Mouse (Mus musculus) kidney, embryonic 14.5 days (tissue): ENCODE results near the gene Mllt10. TPM values are rescaled to one million over a fixed set of nuclear protein-coding genes. Genes with fewer than 3 reads are reported as not detected.

ENCODE experiments used
- ATAC-seq: fragments of 200-750 bp; cut with Nextera tagmentation; 2 replicates; pipeline ENCODE4 v1.8.0; 2017; ENCODE audit warnings: moderate number of reproducible peaks, mild to moderate bottlenecking, moderate TSS enrichment, moderate library complexity; ENCODE audit not compliant: low FRiP score, low TSS enrichment
- H3K27ac ChIP-seq: fragments of 300-500 bp; sonication (generic); 2 replicates; pipeline ENCODE4 v1.5.1; 2014; ENCODE audit warnings: low read depth, mild to moderate bottlenecking, low read length, moderate library complexity, mixed read lengths
- H3K27me3 ChIP-seq: fragments of 300-500 bp; sonication (generic); 2 replicates; pipeline ENCODE4 v1.6.1; 2014; ENCODE audit warnings: mild to moderate bottlenecking, low read length; ENCODE audit not compliant: control insufficient read depth, insufficient read depth
- H3K36me3 ChIP-seq: fragments of 300-500 bp; sonication (generic); 2 replicates; pipeline ENCODE4 v1.6.1; 2014; ENCODE audit warnings: low read length, mixed read lengths; ENCODE audit not compliant: control insufficient read depth, insufficient read depth
- H3K4me1 ChIP-seq: fragments of 300-500 bp; sonication (generic); 2 replicates; pipeline ENCODE4 v1.6.1; 2014; ENCODE audit warnings: low read length, mixed read lengths; ENCODE audit not compliant: control insufficient read depth, insufficient read depth
- H3K4me2 ChIP-seq: fragments of 300-500 bp; sonication (generic); replicated peaks from 2 replicates; pipeline ENCODE4 v1.6.1; 2014; ENCODE audit warnings: low read depth, mild to moderate bottlenecking, low read length
- H3K4me3 ChIP-seq: fragments of 300-500 bp; sonication (generic); 2 replicates; pipeline ENCODE4 v1.5.1; 2014; ENCODE audit warnings: mild to moderate bottlenecking, low read length
- H3K9ac ChIP-seq: fragments of 300-500 bp; sonication (generic); 2 replicates; pipeline ENCODE4 v1.6.1; 2014; ENCODE audit warnings: low read depth, mild to moderate bottlenecking, low read length, moderate library complexity
- H3K9me3 ChIP-seq: fragments of 300-500 bp; sonication (generic); 2 replicates; pipeline ENCODE4 v1.6.1; 2016; ENCODE audit warnings: low read length; ENCODE audit not compliant: control insufficient read depth
- WGBS: fragments of 180-500 bp; shearing (Covaris S2); extraction: QIAGEN DNeasy Blood & Tissue Kit; methylation state at CpG from one replicate; pipeline ENCODE4 v1.1.7; 2014; 5-methylcytosine and 5-hydroxymethylcytosine counted together
- polyA plus RNA-seq: library from polyadenylated mRNA; unstranded; fragments of >200 nt; fragmentation: Nextera tagmentation; extraction: Ambion mirVana; gene quantifications from 2 replicates; pipeline ENCODE4 v1.2.1, GENCODE M21; 2014

Gene Mllt10
- polyA plus RNA-seq, 1 experiment from 2014 or later = 58.7 TPM

- H3K4me2 ChIP-seq = peak within 1 kb of the TSS; percentile 85
- peak; percentile 71 for ATAC-seq
- H3K27ac ChIP-seq = peak within 1 kb of the TSS; percentile 100
- WGBS = under 1% methylated on average over 17 of the region's 17 CpGs
- H3K4me3 ChIP-seq = peak within 1 kb of the TSS; percentile 91
- H3K9me3 ChIP-seq = no peaks in the 10 kb centered on the region
- peak within 1 kb of the TSS; percentile 99 for H3K9ac ChIP-seq
- peaks cover 16% of the 10 kb centered on the region for H3K4me1 ChIP-seq
- no peaks in the 10 kb centered on the region for H3K27me3 ChIP-seq
- no peaks in the 10 kb centered on the region for H3K36me3 ChIP-seq
Observed at GRCm38 (mm10) chr2:18048453-18049075, 6.5 kb upstream of the Mllt10 start, which contains the start of gene Skida1. Gene Skida1 (minus strand): TSS chr2:18049051.

- Histone ChIP-seq H3K9ac (peak overlapping the region; percentile 99), H3K4me1 (peaks cover 18% of the 10 kb centered on the region), H3K4me3 (peak overlapping the region; percentile 91), H3K36me3 (no peaks in the 10 kb centered on the region), H3K27me3 (no peaks in the 10 kb centered on the region), H3K9me3 (no peaks in the 10 kb centered on the region), H3K4me2 (peak overlapping the region; percentile 85), H3K27ac (peak overlapping the region; percentile 100)
- ATAC-seq = peak; percentile 30; the same call in 1 of the 2 replicates
- WGBS = 6% methylated on average over 11 of the region's 11 CpGs
Observed at GRCm38 (mm10) chr2:18049279-18049821, 5.7 kb upstream of the Mllt10 start.

GRCm38 (mm10) chr2:18050018-18050417, 5.0 kb upstream of the Mllt10 start:
- Histone ChIP-seq H3K4me1 (peaks cover 22% of the 10 kb centered on the region), H3K9me3 (no peaks in the 10 kb centered on the region), H3K27me3 (no peaks in the 10 kb centered on the region), H3K4me2 (peak overlapping the region; percentile 85; the same call in 1 of the 2 replicates), H3K4me3 (no peak overlapping the region), H3K36me3 (no peaks in the 10 kb centered on the region), H3K27ac (peak overlapping the region; percentile 100; the same call in 1 of the 2 replicates), H3K9ac (peak overlapping the region; percentile 99)
- no peak for ATAC-seq
- WGBS = 23% methylated on average over 2 of the region's 2 CpGs

GRCm38 (mm10) chr2:18050541-18050985, 4.5 kb upstream of the Mllt10 start:
- peaks cover 22% of the 10 kb centered on the region for H3K4me1 ChIP-seq
- 15% methylated on average over 10 of the region's 10 CpGs for WGBS
- no peaks in the 10 kb centered on the region for H3K9me3 ChIP-seq
- H3K36me3 ChIP-seq = no peaks in the 10 kb centered on the region
- no peaks in the 10 kb centered on the region for H3K27me3 ChIP-seq
- H3K4me2 ChIP-seq = peak overlapping the region; percentile 85
- H3K9ac ChIP-seq = peak overlapping the region; percentile 9; the same call in 1 of the 2 replicates
- no peak overlapping the region for H3K27ac ChIP-seq
- no peak for ATAC-seq
- peak overlapping the region; percentile 2; the same call in 1 of the 2 replicates for H3K4me3 ChIP-seq

GRCm38 (mm10) chr2:18051026-18051830, 3.8 kb upstream of the Mllt10 start:
- Histone ChIP-seq H3K9me3 (no peaks in the 10 kb centered on the region), H3K4me1 (peaks cover 22% of the 10 kb centered on the region), H3K4me2 (peak overlapping the region; percentile 85), H3K27me3 (no peaks in the 10 kb centered on the region), H3K27ac (no peak overlapping the region), H3K9ac (no peak overlapping the region), H3K4me3 (peak overlapping the region; percentile 2; the same call in 1 of the 2 replicates), H3K36me3 (no peaks in the 10 kb centered on the region)
- ATAC-seq = no peak
- WGBS = 37% methylated on average over 11 of the region's 11 CpGs

GRCm38 (mm10) chr2:18051831-18052170, 3.2 kb upstream of the Mllt10 start:
- Histone ChIP-seq H3K9me3 (no peaks in the 10 kb centered on the region), H3K4me1 (peaks cover 22% of the 10 kb centered on the region), H3K4me2 (no peak overlapping the region), H3K4me3 (no peak overlapping the region), H3K36me3 (no peaks in the 10 kb centered on the region), H3K27ac (no peak overlapping the region), H3K27me3 (no peaks in the 10 kb centered on the region), H3K9ac (no peak overlapping the region)
- WGBS = 84% methylated on average over 3 of the region's 3 CpGs
- ATAC-seq = no peak

- Histone ChIP-seq H3K27ac (no peak overlapping the region), H3K27me3 (no peaks in the 10 kb centered on the region), H3K4me3 (no peak overlapping the region), H3K4me2 (no peak overlapping the region), H3K9ac (no peak overlapping the region), H3K4me1 (peaks cover 22% of the 10 kb centered on the region), H3K36me3 (no peaks in the 10 kb centered on the region), H3K9me3 (no peaks in the 10 kb centered on the region)
- no peak for ATAC-seq
- WGBS = 63% methylated on average over 3 of the region's 3 CpGs
Observed at GRCm38 (mm10) chr2:18052581-18052980, 2.5 kb upstream of the Mllt10 start.

GRCm38 (mm10) chr2:18053243-18053950, 1.6 kb upstream of the Mllt10 start:
- ATAC-seq = no peak
- H3K9ac ChIP-seq = no peak overlapping the region
- no peaks in the 10 kb centered on the region for H3K36me3 ChIP-seq
- WGBS = 63% methylated on average over 1 of the region's 1 CpGs
- no peak overlapping the region; the same call in 1 of the 2 replicates for H3K4me2 ChIP-seq
- no peak overlapping the region for H3K4me3 ChIP-seq
- no peaks in the 10 kb centered on the region for H3K27me3 ChIP-seq
- H3K27ac ChIP-seq = no peak overlapping the region
- peaks cover 25% of the 10 kb centered on the region for H3K4me1 ChIP-seq
- no peaks in the 10 kb centered on the region for H3K9me3 ChIP-seq
